Mouse (Mus musculus) G1E-ER4 (cell line): Measurements from ENCODE around the gene Ppcs. TPM values are rescaled to one million over a fixed set of nuclear protein-coding genes. Genes with fewer than 3 reads are reported as not detected.

Source experiments
- GATA1 ChIP-seq: IDR thresholded peaks from one replicate; pipeline ENCODE4 v1.8.0; 2012; ENCODE audit warnings: low read length, inconsistent platforms
- polyA plus RNA-seq: library from polyadenylated mRNA; stranded (reverse); fragments of >175 nt; gene quantifications from 2 replicates; pipeline ENCODE4 v1.2.3, GENCODE M21; 2012

The Ppcs gene
- polyA plus RNA-seq, 1 experiment: 15.6 TPM

DNA sequence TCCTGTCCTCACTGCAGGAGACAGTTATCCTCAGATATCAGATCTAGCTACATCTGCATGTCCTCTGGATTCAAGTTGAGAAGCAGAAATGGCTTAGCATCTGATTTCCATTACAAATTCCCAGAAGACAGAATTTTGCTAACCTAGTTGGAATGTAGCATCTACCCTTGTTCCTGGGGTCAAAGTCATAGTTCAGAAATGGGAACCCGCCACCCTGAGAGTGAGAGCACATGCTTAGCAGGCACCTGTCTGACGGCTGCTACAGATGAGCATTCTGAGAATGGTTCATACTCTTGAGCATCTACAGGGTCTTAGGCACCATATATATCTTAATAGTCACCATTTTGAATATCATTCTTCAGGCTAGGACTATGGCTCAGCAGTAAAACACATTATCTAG is 15.7 kb upstream of the Ppcs start:
- TF ChIP-seq GATA1: no peak

DNA sequence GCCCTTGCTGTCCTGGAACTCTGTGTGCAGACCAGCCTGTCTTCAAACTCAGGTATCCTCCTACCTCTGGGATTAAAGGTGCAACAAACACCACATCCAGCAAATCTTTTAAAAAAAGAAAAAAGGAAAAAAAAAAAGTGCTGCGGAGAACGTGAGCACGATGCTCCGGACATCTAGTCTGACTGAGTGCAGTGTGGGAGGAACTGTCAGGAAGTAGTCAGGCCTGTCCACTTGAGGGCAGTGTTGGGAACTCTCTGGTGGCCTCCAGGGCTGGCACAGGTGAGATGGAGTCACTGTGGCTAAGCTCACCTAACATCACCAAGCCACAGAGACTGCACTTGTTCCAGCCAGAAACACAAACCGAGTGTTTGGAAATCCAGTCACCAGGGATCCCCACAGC is 8.5 kb upstream of the Ppcs start:
- no peak for TF ChIP-seq GATA1

DNA sequence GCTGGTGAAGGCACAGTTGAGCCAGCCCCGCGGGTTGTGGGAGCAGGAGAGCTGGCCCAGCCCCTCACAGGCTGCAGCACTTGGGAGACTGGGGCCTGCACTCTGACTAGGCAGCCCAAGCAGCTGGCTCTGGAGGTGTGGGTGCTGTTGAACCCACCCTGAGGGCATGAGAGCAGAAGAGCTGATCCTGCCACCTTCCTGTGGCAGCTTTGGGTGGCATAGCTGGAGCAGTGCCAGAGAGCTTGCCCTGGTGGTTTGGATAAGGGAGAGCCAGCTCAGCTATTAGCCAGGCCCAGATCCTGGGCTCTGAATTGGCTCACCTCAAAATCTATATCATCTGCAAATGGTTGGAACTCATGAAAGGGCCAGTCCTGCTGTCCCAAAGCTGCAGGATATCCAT is 5.5 kb upstream of the Ppcs start:
- TF ChIP-seq GATA1: no peak

DNA sequence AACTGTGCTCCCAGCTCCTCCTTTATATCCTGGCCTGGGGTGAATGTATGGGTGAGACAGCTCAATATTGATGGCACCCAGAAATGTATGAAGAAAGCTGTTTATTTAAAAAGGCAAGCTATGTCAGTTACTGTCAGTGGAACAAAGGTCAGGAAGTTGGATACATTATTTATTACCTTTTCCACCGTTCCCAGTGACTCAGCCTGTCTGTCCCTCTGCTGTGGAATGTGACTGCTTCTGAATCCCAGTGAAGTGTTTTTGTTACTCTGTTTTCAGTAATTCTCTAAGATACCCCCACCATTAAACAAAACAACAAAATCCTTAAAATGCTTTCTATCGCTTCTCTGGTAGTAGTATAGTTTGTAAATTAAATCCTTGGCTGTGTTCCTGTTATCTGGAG is 3.4 kb upstream of the Ppcs start:
- no peak for TF ChIP-seq GATA1

DNA sequence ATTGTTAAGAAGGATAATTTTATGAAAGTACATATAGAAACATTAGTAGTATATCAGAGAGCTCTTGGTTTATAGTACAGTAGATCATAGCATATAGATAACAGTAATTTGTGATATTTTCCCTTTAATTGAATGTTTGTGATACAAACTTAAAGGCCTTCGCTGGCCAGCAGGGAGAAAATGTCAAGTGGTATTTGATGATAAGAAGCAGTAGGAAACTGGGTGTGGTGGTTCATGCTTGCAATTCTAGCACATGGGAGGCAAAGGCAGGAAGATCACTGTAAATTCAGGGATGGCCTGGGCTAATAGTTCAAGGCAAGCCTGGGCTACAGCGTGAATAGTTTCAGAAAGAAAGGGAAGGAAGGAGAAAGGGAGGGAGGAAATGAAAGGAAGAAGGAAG is 2.9 kb upstream of the Ppcs start:
- no peak for TF ChIP-seq GATA1

DNA sequence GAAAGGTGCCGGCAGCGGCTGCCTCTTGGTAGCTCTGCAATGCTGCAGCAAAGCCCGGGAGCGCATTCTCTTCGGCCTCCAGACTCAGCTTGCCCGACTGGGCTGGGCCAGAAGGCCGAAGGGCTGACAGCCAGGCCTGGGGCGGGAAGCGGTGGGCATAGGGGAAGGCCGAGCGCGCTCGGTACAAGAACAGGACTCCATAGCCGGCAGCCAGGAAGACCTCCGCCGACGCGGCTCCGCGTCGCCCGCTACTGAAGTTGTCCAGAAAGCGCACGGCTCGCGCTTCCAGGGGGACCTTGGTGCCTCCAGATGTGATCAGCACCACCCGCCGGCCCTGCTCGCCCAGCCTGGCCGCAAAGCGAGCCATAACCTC is 313 bp downstream of the Ppcs start:
- TF ChIP-seq GATA1: no peak

DNA sequence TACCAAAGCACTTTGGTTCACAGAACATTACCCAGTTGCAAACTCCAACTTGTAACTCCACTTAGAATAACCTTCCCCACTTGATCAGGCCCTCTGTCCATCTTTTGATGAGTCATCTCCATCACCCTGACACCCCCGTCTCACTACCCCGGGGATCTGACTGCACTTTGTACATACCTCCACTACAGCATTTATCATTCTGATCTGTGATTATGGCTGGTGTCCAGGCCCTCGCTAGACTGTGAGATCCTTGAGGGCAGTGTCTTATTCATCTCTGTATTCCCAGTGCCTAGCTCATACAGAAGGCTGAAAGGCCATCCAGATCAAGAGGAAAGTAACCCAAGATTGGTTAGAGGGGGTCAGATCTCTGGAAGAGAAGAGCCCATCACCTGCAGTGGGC is 1.0 kb downstream of the Ppcs start:
- TF ChIP-seq GATA1: no peak

DNA sequence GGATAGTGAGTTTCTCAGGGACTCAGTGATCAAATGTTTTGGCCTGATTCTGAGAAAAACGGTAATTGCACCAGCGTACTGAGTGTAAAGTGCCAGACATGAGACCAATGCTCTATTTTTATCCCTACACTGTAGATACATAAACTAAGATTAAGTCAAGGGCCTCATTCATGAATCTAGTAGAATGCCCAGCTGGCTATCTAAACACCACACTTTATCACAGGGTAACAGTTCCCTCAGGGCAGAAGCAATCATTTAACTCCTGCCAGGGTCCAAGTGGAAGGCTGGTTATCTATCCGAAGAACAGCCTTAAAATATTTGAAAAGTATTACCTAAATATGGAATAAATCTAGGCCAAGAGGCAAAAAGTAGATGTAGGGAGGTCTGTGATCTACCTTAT is 4.3 kb downstream of the Ppcs start:
- TF ChIP-seq GATA1: peak; percentile 87

DNA sequence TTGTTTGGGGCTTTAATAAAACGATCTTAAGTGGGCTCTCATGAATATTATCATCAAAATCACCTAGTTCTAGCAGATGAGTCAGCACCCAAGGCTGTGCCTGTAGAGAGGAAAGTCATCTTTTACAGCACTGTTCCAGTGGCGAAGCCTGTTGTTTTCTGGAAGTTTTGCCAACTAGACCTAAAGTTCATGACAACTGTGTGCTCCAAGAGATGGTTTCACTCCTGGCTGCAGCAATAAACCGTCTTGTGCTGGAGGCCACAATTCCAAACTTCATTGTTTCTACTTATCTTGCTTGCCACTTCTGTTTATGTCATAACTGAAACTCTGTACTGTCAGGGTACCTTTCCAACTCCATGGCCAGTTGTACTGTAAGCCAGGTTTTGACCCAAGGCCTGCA is 5.0 kb downstream of the Ppcs start:
- no peak for TF ChIP-seq GATA1

DNA sequence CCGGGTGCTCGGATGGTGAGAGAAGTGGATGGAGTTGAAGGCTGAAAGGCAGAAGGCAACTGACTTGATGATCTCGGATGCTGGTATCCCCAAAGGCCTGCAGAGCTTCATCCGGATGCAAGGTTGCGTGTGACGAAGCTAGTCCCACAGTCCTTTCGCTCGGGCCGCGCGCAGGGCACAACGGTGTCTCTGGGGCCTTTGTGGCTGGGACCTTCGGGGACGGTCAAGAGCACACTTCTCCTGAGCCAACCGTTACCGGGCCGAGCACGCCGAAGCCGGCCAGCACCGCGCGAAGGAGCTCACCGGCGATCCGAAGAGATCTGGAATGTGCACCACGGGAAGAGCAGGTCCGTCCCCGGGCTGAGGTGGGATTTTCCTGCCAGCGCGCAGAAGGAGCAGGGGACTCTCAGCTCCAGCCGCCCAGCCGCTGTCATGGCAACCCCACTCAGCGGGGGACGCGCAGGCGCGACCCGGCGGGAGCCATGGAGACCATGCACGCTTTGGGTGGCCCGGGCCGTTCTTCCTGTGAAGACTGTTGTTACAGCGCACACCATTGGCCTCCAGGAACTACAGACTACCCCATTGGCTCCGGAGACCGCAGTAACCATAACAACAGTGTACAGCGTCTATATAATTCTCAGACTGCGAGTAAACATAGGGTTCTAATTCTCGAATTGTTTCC is 7.0 kb downstream of the Ppcs start, which contains the start of gene Ccdc30:
Ccdc30 (minus strand) TSS at position 450 of the 682 bp plus-strand sequence.
- no peak for TF ChIP-seq GATA1

DNA sequence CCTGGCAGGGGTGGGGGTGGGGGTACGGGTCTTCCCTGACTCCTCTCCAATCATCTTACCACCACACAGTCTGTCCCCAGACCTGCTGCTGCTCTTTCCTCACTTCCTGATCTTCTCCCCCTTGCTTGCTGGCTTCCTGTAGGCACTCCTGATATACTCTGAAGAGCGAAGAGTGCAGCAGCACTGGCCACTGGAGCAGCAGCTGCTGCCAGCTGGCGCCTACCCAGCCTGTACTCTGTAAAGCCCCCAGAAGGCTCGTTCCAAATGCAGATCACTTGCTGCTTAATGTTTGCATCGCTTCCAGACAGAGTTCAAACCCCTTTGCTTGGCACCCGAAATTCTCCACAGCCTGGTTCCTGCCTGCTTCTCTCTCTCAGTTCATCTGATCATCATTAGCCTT is 9.4 kb downstream of the Ppcs start:
- no peak for TF ChIP-seq GATA1

DNA sequence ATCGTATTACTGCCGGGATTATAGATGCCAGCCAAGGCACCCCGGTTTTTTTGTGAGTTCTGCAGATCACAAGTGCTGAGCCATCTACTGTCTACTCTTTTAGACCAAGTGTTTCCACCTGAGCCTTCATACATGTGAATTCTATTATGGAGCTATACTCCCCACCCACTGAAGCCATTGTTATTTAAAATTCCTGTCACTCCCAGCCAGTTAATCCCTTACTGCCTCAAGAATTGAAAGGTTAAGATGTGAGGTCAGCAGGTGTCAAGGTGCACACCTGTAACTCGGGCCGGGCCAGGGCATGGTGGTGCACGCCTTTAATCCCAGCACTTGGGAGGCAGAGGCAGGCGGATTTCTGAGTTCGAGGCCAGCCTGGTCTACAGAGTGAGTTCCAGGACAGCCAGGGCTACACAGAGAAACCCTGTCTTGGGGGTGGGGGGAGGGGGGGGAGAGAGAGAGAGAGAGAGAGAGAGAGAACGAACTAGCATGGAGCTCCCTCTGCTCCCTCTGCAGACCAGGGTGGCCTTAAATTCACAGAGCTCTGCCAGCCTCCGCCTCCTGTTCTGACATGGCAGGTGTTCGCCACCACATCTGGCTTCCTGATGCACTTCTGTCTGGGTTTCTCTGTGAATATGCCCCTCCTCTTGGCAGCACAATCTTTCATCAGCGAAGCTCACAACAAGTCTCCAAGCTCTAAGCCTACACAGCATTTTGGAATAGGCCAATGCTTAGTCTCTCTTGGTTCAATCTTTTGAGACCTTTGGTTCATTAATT is 10.2 kb downstream of the Ppcs start:
- TF ChIP-seq GATA1: no peak

DNA sequence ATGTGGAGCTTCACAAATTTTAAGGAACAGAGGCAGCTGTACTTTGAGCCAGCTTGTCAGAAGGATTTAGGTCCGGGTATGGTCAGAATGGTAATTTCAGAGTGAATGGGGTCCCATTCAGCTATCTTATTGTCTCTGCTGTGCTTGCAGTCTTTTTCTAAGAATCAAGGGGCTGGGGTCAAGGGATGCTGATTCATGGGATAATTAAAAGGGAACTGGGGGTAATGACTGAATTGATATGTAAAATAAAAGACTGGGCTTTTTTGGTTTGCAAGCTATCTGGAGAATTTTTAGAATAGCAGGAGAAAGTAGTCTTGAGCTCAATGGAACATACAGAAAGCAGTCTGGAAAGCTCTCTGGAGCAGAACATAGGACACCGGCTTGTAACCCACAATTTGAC is 18.8 kb downstream of the Ppcs start:
- TF ChIP-seq GATA1: no peak

DNA sequence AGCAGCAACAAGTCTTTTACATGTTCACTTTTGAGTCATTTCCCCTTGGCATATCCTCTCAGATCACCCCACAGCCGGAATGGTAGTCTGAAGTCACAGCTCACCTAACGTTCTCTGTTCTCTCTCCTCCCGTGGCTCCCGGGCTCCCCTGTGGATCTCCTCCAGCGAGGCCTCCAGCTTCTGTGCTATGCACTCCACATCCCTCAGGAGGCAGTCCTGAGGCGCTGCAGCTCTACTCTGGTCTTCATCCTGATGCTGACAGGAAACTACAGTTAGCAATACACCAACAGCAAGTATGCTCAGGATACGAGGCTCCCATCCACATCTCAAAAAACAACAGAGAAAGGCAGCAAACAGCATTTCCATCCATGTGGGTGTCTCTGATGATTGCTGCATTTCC is 21.3 kb downstream of the Ppcs start:
- TF ChIP-seq GATA1: no peak

DNA sequence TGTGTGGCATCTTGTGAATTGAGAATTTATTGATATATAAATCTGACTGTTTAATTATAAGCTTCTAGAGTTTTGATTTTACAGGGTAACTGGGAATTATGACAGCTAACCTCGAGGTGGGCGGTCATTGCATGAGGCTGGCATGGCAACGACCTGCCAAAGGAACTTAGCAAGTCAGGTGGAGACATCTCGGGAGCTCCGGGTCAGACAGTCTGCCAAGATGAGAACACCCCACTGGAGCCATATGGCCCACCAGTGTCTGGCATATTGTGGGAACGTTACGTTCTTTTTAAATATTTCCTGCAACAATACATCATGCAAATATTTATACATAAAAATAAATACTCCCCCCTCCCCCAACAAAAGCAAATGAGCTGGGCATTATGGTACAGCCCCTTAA is 23.5 kb downstream of the Ppcs start:
- TF ChIP-seq GATA1: no peak

DNA sequence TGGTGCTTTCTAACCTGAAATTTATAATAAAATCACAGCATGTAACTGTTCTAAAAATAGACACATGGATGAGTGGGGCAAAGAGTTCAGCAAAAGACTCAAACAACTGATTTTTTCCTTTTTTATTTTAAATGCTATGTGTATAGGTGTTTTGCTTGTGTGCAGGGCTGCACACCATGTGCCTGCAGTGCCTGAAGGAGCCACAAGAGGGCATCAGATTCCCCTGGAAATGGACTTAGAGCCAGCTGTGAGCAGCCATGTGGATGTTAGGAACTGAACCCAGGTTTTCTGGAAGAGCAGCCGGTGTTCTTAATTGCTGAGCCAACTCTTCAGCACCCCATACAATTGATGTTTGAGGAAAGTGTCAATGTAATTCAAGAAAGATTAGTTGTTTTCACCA is 31.9 kb downstream of the Ppcs start:
- no peak for TF ChIP-seq GATA1

DNA sequence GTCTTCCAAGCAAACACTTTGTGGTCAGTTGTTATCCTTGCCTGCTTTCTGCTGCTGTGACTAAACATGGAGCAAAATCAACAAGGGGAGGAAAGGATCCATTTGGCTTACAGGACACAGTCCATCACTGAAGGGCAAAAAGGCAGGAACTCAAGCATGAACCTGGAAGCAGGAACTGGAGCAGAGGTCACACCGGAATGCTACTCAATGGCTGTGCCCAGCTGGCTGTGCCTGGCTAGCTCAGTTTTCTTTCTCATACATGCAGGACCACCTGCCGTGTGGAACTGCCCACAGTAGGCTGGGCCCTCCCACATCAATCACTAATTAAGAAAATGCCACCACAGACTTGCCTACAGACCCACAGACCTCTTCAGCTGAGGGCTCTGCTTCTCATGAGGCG is 33.0 kb downstream of the Ppcs start:
- no peak for TF ChIP-seq GATA1
